Mouse (Mus musculus): ENCODE data around the gene Tnks2. TPM values are rescaled to one million over a fixed set of nuclear protein-coding genes. Genes with fewer than 3 reads are reported as not detected.

Tnks2 gene
- polyA plus RNA-seq (2014; fragmentation: Nextera tagmentation; extraction: Ambion mirVana) = 80.1 and 86.4 TPM in 2 replicates

DNA sequence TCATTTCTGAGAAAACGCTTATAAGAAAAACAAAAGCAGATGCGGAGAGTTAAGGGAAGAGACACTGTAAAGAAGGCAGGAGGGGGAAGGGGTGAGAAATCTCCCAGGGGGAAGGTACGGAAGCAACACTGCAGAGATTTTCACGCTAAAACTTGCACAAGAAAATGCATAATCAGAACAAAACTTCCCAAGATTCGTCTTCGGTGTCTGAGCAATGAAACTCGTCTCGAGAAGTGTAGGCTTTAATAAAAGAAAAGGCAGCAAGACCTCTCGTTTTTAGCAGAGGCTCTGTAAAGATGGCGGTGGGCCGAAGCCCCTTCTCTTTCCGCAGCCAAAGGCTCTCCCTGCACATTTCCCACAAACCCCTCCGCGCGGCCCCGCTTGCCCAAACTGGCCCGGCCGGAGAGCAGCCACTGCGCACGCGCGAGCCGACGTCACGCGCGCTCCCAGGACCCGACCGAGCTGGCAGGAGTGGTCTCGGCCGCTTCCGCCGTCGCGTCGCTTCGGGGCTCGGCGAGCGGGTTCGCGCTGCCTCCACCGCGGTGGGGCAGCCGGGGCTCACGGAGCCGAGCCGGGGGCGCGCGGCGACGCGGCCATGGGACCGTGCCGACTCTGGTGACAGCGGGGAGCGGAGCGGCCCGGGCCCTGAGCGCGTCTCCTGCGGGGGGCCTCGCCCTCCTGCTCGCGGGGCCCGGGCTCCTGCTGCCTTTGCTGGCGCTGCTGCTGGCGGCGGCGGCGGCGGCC is at the start of gene Tnks2:
Gene Tnks2 (plus strand): TSS at position 445 of the 744 bp plus-strand sequence.
- H3K27ac ChIP-seq (replicated peaks; ENCODE audit: low read depth, low read length) = peak within 1 kb of the TSS; percentile 96
- peak within 1 kb of the TSS; percentile 97 for H3K9ac ChIP-seq (ENCODE audit: low read length)
- peaks cover 4% of the 10 kb centered on the region for H3K36me3 ChIP-seq (ENCODE audit: control insufficient read depth, insufficient read depth, low read length)
- peak; percentile 99 for DNase-seq (ENCODE audit: low spot score)
- H3K27me3 ChIP-seq (ENCODE audit: control insufficient read depth, insufficient read depth, low read length) = no peaks in the 10 kb centered on the region
- peaks cover 6% of the 10 kb centered on the region for H3K4me1 ChIP-seq (ENCODE audit: control insufficient read depth, insufficient read depth, low read length)
- no peaks in the 10 kb centered on the region for H3K9me3 ChIP-seq (ENCODE audit: control insufficient read depth, low read length)
- peak within 1 kb of the TSS; percentile 93 for H3K4me3 ChIP-seq (ENCODE audit: low read depth, low read length)
- ATAC-seq (ENCODE audit: insufficient number of reproducible peaks, low FRiP score, low TSS enrichment, low read depth) = peak; percentile 94
- peak within 1 kb of the TSS; percentile 74 for H3K4me2 ChIP-seq (ENCODE audit: low read depth, severe bottlenecking)
- WGBS = under 1% methylated on average over 64 of the region's 73 CpGs

DNA sequence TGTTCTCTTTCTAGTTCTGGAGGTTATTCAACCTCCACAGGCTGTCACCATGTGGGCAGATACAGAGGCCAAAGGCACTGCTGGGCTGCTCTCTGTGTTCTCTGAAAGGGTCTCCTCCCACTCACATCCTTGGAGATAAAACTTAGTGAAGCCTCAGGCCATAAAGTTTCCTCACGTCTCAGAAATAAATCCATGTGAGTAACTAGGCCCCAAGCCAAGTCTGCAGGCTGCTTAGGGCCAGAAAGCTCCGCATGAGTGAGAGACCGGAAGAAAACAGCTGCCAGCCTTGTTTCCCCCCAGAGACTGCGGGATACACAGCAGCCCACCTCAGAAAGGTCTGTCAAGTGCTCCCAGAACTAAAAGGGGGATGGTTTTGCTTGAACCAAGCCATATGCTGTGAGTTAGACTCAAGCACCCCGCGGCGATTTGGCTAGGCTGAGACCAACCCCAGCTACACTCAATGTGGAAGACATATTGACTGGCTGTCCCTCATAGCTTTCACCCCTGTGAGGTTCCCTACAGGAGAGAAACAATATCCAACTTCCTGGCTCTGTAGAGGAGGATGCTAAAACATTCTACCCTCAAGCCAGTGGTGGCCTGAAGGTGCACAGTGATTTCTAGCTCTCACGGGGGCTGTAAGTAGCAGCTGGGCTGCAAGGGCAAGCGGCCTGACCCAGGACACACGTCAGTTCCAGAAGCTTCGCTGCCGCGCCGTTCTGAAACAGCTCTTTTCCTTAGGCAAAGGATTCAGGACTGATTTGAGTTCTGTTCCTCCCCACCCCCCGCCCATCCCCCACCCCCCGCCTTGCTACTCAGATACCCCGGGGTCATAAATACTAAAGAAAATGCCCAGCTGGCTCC is 43.9 kb upstream of the Tnks2 start:
- Histone ChIP-seq H3K27ac (replicated peaks; ENCODE audit: low read depth, low read length) (no peak overlapping the region), H3K9ac (ENCODE audit: low read length) (no peak overlapping the region), H3K4me3 (ENCODE audit: low read depth, low read length) (no peak overlapping the region), H3K4me2 (ENCODE audit: low read depth, severe bottlenecking) (no peak overlapping the region), H3K27me3 (ENCODE audit: control insufficient read depth, insufficient read depth, low read length) (no peaks in the 10 kb centered on the region), H3K4me1 (ENCODE audit: control insufficient read depth, insufficient read depth, low read length) (no peaks in the 10 kb centered on the region), H3K36me3 (ENCODE audit: control insufficient read depth, insufficient read depth, low read length) (no peaks in the 10 kb centered on the region), H3K9me3 (ENCODE audit: control insufficient read depth, low read length) (no peaks in the 10 kb centered on the region)
- 73% methylated on average over 17 of the region's 17 CpGs for WGBS
- DNase-seq (ENCODE audit: low spot score) (no peak), ATAC-seq (ENCODE audit: insufficient number of reproducible peaks, low FRiP score, low TSS enrichment, low read depth) (0 out of 2 replicates have a peak, but pooled peaks have one; percentile 17)

DNA sequence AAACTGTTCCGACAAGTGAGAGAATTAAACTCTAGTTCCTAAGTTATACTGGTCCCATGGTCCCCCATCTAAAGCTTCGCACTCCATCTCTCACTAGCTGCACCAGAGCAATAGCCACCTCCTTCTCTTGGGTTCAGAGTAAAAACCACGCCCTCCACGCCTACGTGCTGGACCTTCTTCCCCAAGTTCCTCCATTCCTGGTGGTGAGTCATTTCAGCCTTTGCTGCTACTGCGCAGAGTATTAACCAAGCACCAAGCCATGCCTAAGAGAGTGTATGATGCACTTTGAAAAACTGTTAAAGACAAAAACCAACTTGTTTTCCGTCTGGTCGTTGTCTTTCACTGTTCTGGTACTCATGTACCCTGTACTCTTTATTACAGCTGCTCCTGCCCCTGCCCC is 41.4 kb upstream of the Tnks2 start:
- Histone ChIP-seq H3K36me3 (ENCODE audit: control insufficient read depth, insufficient read depth, low read length) (no peaks in the 10 kb centered on the region), H3K4me3 (ENCODE audit: low read depth, low read length) (no peak overlapping the region), H3K27ac (replicated peaks; ENCODE audit: low read depth, low read length) (no peak overlapping the region), H3K27me3 (ENCODE audit: control insufficient read depth, insufficient read depth, low read length) (no peaks in the 10 kb centered on the region), H3K4me1 (ENCODE audit: control insufficient read depth, insufficient read depth, low read length) (no peaks in the 10 kb centered on the region), H3K4me2 (ENCODE audit: low read depth, severe bottlenecking) (no peak overlapping the region), H3K9ac (ENCODE audit: low read length) (no peak overlapping the region), H3K9me3 (ENCODE audit: control insufficient read depth, low read length) (no peaks in the 10 kb centered on the region)
- ATAC-seq (ENCODE audit: insufficient number of reproducible peaks, low FRiP score, low TSS enrichment, low read depth) = no peak
- DNase-seq (ENCODE audit: low spot score) = no peak
- WGBS = 83% methylated on average over 8 of the region's 8 CpGs

DNA sequence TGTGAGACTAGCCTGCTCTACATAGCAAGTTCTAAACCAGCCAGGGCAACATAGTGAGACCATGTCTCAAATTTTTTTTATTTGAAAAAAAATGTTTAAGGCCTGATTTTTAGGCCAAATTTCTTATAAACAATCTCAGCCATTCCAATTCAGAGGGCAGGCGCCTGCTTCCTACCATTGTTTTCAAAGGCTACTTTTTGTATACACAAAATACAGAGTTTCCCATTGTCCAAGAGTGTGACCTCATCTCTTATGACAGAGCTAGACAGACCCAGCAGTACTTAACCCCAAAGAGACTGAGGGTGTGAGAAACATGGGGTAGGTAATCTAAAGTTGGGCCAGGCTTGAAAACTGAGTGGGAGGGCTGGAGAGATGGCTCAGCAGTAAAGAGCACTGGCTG is 40.6 kb upstream of the Tnks2 start:
- H3K4me2 ChIP-seq (ENCODE audit: low read depth, severe bottlenecking) = no peak overlapping the region
- ATAC-seq (ENCODE audit: insufficient number of reproducible peaks, low FRiP score, low TSS enrichment, low read depth) (no peak), DNase-seq (ENCODE audit: low spot score) (no peak)
- no peak overlapping the region for H3K9ac ChIP-seq (ENCODE audit: low read length)
- no peaks in the 10 kb centered on the region for H3K9me3 ChIP-seq (ENCODE audit: control insufficient read depth, low read length)
- no peaks in the 10 kb centered on the region for H3K36me3 ChIP-seq (ENCODE audit: control insufficient read depth, insufficient read depth, low read length)
- H3K4me3 ChIP-seq (ENCODE audit: low read depth, low read length) = no peak overlapping the region
- no peak overlapping the region for H3K27ac ChIP-seq (replicated peaks; ENCODE audit: low read depth, low read length)
- WGBS = 83% methylated on average over 1 of the region's 1 CpGs
- no peaks in the 10 kb centered on the region for H3K4me1 ChIP-seq (ENCODE audit: control insufficient read depth, insufficient read depth, low read length)
- no peaks in the 10 kb centered on the region for H3K27me3 ChIP-seq (ENCODE audit: control insufficient read depth, insufficient read depth, low read length)

DNA sequence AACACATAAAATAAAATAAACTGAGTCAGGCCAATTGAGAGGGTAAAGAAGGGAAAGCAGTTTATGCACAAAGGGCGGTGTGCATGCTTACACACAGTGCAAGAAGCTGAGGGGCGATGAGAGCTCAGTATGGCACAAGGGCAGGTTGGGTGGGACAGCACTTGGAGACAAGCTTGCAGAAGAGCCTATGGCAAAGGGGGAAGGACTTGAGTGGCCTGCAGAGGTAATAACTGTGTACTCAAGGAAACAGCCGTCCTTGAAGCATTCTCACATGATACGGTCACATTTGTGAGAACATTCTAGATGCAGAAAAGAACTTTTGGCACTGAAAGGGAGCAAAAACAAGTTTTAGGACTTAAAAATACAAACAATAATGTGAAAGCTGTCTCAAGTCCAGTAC is 40.0 kb upstream of the Tnks2 start:
- no peaks in the 10 kb centered on the region for H3K27me3 ChIP-seq (ENCODE audit: control insufficient read depth, insufficient read depth, low read length)
- no peak overlapping the region for H3K9ac ChIP-seq (ENCODE audit: low read length)
- DNase-seq (ENCODE audit: low spot score) (no peak), ATAC-seq (ENCODE audit: insufficient number of reproducible peaks, low FRiP score, low TSS enrichment, low read depth) (no peak)
- WGBS = 91% methylated on average over 4 of the region's 4 CpGs
- no peaks in the 10 kb centered on the region for H3K36me3 ChIP-seq (ENCODE audit: control insufficient read depth, insufficient read depth, low read length)
- no peaks in the 10 kb centered on the region for H3K4me1 ChIP-seq (ENCODE audit: control insufficient read depth, insufficient read depth, low read length)
- no peak overlapping the region for H3K27ac ChIP-seq (replicated peaks; ENCODE audit: low read depth, low read length)
- no peaks in the 10 kb centered on the region for H3K9me3 ChIP-seq (ENCODE audit: control insufficient read depth, low read length)
- no peak overlapping the region for H3K4me3 ChIP-seq (ENCODE audit: low read depth, low read length)
- no peak overlapping the region for H3K4me2 ChIP-seq (ENCODE audit: low read depth, severe bottlenecking)

DNA sequence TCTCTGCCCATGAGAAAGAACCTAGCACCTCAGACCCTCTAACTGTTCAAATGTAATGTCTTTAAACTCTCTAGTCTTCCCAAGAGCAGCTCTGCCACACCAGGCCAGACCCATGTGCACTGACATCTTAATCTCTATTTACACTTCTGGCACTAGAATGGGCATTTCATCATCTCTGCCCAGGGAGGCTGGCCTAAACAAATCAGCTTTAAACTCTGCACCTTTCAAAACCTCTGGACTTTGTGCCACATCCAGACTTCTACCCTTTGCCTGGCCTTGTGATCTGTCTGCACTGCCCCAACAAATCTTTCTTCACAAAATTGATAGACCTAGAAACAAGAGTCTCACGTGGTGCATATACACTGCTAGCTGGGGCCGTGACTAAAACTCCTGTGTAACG is 38.8 kb upstream of the Tnks2 start:
- Histone ChIP-seq H3K27me3 (ENCODE audit: control insufficient read depth, insufficient read depth, low read length) (no peaks in the 10 kb centered on the region), H3K4me2 (ENCODE audit: low read depth, severe bottlenecking) (no peak overlapping the region), H3K9me3 (ENCODE audit: control insufficient read depth, low read length) (no peaks in the 10 kb centered on the region), H3K36me3 (ENCODE audit: control insufficient read depth, insufficient read depth, low read length) (no peaks in the 10 kb centered on the region), H3K4me1 (ENCODE audit: control insufficient read depth, insufficient read depth, low read length) (no peaks in the 10 kb centered on the region), H3K9ac (ENCODE audit: low read length) (no peak overlapping the region), H3K27ac (replicated peaks; ENCODE audit: low read depth, low read length) (no peak overlapping the region), H3K4me3 (ENCODE audit: low read depth, low read length) (no peak overlapping the region)
- ATAC-seq (ENCODE audit: insufficient number of reproducible peaks, low FRiP score, low TSS enrichment, low read depth) = no peak
- DNase-seq (ENCODE audit: low spot score) = no peak
- WGBS = 81% methylated on average over 3 of the region's 3 CpGs

DNA sequence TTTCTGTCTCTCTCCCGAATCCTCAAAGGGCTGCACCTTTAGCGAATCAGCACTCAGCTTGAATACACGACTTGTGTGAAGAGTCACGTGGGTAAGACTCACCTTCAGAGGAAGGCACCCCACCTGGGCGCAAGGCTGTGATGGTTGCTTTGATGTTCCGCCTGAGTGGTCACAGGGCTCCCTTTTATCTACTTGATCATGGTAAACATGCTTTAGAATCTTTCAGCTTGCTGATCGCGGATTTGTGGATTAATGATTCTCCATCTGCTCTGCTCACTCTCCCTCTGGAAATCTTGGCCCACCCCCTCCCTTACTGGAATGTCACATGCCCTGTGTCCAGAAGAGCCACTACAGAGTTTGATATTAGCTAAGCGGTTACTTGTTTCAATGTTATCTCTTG is 37.1 kb upstream of the Tnks2 start:
- H3K9me3 ChIP-seq (ENCODE audit: control insufficient read depth, low read length) = no peaks in the 10 kb centered on the region
- H3K4me1 ChIP-seq (ENCODE audit: control insufficient read depth, insufficient read depth, low read length) = no peaks in the 10 kb centered on the region
- H3K27me3 ChIP-seq (ENCODE audit: control insufficient read depth, insufficient read depth, low read length) = no peaks in the 10 kb centered on the region
- no peaks in the 10 kb centered on the region for H3K36me3 ChIP-seq (ENCODE audit: control insufficient read depth, insufficient read depth, low read length)
- 82% methylated on average over 9 of the region's 9 CpGs for WGBS
- DNase-seq (ENCODE audit: low spot score) (no peak), ATAC-seq (ENCODE audit: insufficient number of reproducible peaks, low FRiP score, low TSS enrichment, low read depth) (no peak)
- H3K9ac ChIP-seq (ENCODE audit: low read length) = no peak overlapping the region
- H3K4me2 ChIP-seq (ENCODE audit: low read depth, severe bottlenecking) = no peak overlapping the region
- H3K4me3 ChIP-seq (ENCODE audit: low read depth, low read length) = no peak overlapping the region
- H3K27ac ChIP-seq (replicated peaks; ENCODE audit: low read depth, low read length) = no peak overlapping the region

DNA sequence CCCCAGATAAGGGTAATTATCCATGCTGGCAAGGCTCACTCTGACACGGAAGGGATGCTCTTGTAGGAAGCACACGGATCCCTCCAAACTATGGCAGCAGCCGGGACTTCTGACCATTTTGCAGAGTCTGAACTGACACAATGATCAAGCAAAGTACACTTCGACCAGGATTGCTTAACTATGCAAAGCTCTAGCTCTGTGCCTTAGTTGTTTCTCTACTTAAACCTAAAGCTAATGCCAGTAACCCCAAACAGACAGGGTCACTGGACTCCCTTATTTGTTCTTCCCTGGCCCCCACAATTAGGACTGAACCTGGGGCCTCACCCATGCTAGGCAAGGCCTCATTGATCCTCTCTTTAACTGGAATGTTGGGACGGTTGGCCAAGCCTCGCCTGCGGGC is 33.7 kb upstream of the Tnks2 start:
- WGBS = 85% methylated on average over 7 of the region's 7 CpGs
- Histone ChIP-seq H3K27me3 (ENCODE audit: control insufficient read depth, insufficient read depth, low read length) (no peaks in the 10 kb centered on the region), H3K36me3 (ENCODE audit: control insufficient read depth, insufficient read depth, low read length) (no peaks in the 10 kb centered on the region), H3K4me3 (ENCODE audit: low read depth, low read length) (no peak overlapping the region), H3K4me2 (ENCODE audit: low read depth, severe bottlenecking) (no peak overlapping the region), H3K9ac (ENCODE audit: low read length) (no peak overlapping the region), H3K4me1 (ENCODE audit: control insufficient read depth, insufficient read depth, low read length) (no peaks in the 10 kb centered on the region), H3K27ac (replicated peaks; ENCODE audit: low read depth, low read length) (no peak overlapping the region), H3K9me3 (ENCODE audit: control insufficient read depth, low read length) (no peaks in the 10 kb centered on the region)
- DNase-seq (ENCODE audit: low spot score) (no peak), ATAC-seq (ENCODE audit: insufficient number of reproducible peaks, low FRiP score, low TSS enrichment, low read depth) (no peak)

Measured in limb, embryonic 11.5 days (tissue).